ENCODE assay signal across 21 mouse cellular contexts in genomic region chr2:101699284-101699683, GRCm38 (mm10). TPM values are rescaled to one million over a fixed set of nuclear protein-coding genes. Genes with fewer than 3 reads are reported as not detected.
DNase-seq lines count a peak whose midpoint lies in the region; ATAC-seq lines count a peak whose summit lies in the region.
"Had no signal": no experiment of that assay in that cellular context is flagged by ENCODE, and none has a peak within 500 bp of the region (broad histone marks: within the 10 kb centered on the region; RNA-seq: fewer than 3 reads in every experiment).

No protein-coding gene starts in this region.

- ATAC-seq in CD4-positive, CD25-positive, alpha-beta regulatory T cell, adult 4 months = peak; percentile 54
- 0 out of 2 replicates have a peak, but pooled peaks have one; percentile 30 for ATAC-seq in common myeloid progenitor, adult 5-6 weeks (replicated peaks; ENCODE audit: low read depth, poor library complexity, severe bottlenecking)
- ATAC-seq in megakaryocyte, adult 5-6 weeks (ENCODE audit: poor library complexity, severe bottlenecking) = peak; percentile 46; the same call in 1 of the 2 replicates
- no peak for ATAC-seq in hindbrain, embryonic 12.5 days (ENCODE audit: low FRiP score)
- ATAC-seq: forebrain, embryonic 16.5 days; hindbrain, embryonic 16.5 days; Patski had no signal

- no peaks in the 10 kb centered on the region for H3K4me1 ChIP-seq in hindbrain, embryonic 12.5 days
- H3K4me1 ChIP-seq: forebrain, embryonic 12.5 days; heart, embryonic 12.5 days had no signal

- peaks cover 45% of the 10 kb centered on the region for H3K36me3 ChIP-seq in hindbrain, embryonic 12.5 days

- H3K9me3 ChIP-seq in hindbrain, embryonic 12.5 days (replicated peaks) = no peaks in the 10 kb centered on the region
- H3K9me3 ChIP-seq: embryonic facial prominence, embryonic 13.5 days; forebrain, embryonic 12.5 days; heart, embryonic 12.5 days had no signal

- H3K27ac ChIP-seq in hindbrain, embryonic 12.5 days = no peak overlapping the region
- H3K27ac ChIP-seq: embryonic facial prominence, embryonic 13.5 days; forebrain, embryonic 12.5 days had no signal

- no peak overlapping the region for H3K4me3 ChIP-seq in hindbrain, embryonic 12.5 days
- H3K4me3 ChIP-seq: embryonic facial prominence, embryonic 13.5 days; forebrain, embryonic 12.5 days; heart, embryonic 12.5 days had no signal

- no peak overlapping the region for H3K4me2 ChIP-seq in hindbrain, embryonic 12.5 days (replicated peaks)
- H3K4me2 ChIP-seq: embryonic facial prominence, embryonic 13.5 days; forebrain, embryonic 12.5 days; heart, embryonic 12.5 days had no signal

- WGBS in hindbrain, embryonic 12.5 days = 92% methylated on average over 4 of the region's 4 CpGs

- peak; percentile 14 for DNase-seq in 416B (ENCODE audit: low read depth)
- no peak for DNase-seq in heart, postnatal 4 days
- no peak for DNase-seq in right cerebral cortex, adult 18-20 months
- DNase-seq: adrenal gland, adult 2 months; adrenal gland, postnatal 36 days; cerebellum, adult 11 months; cerebellum, adult 8-10 months; cerebellum, postnatal 25 days; gastrocnemius, postnatal 14 days had no signal

- H3K9ac ChIP-seq in hindbrain, embryonic 12.5 days = no peak overlapping the region
- H3K9ac ChIP-seq: embryonic facial prominence, embryonic 13.5 days; forebrain, embryonic 12.5 days; heart, embryonic 12.5 days had no signal

- no peaks in the 10 kb centered on the region for H3K27me3 ChIP-seq in hindbrain, embryonic 12.5 days
- H3K27me3 ChIP-seq: embryonic facial prominence, embryonic 13.5 days; forebrain, embryonic 12.5 days; heart, embryonic 12.5 days; Patski had no signal

RNA-seq across cellular contexts. Expression of gene Traf6, which starts 21.1 kb away (rescaled TPM):
- 10 to 100 TPM; 13.2 to 15.5 TPM for polyA plus RNA-seq in CD4-positive, CD25-positive, alpha-beta regulatory T cell, adult 4 months (2017; shearing (Covaris generic))
- total RNA-seq in common myeloid progenitor, adult 5-6 weeks (2017) = 17.6 and 21.4 TPM in 2 replicates
- total RNA-seq in megakaryocyte, adult 5-6 weeks (2015) = 27.7 and 30.2 TPM in 2 replicates
- 14.6 and 19.4 TPM in 2 replicates for total RNA-seq in megakaryocyte, adult 5-6 weeks (2017)
- 14.0 and 15.8 TPM in 2 replicates for polyA plus RNA-seq in hindbrain, embryonic 12.5 days (2016; fragmentation: Nextera tagmentation; extraction: Ambion mirVana)
- 10 to 100 TPM; 14.3 to 15.0 TPM for total RNA-seq in heart, postnatal 4 days (2021)

RNA-seq across cellular contexts. Expression of gene B230118H07Rik, which starts 50.0 kb away (rescaled TPM):
- 1 to 10 TPM in 1 of 2 experiments, under 1 TPM in 1; 0.82 to 3.5 TPM for polyA plus RNA-seq in CD4-positive, CD25-positive, alpha-beta regulatory T cell, adult 4 months (2017; shearing (Covaris generic))
- 86.8 and 98.7 TPM in 2 replicates for total RNA-seq in common myeloid progenitor, adult 5-6 weeks (2017)
- total RNA-seq in megakaryocyte, adult 5-6 weeks (2015) = 21.2 and 22.0 TPM in 2 replicates
- 17.8 and 19.7 TPM in 2 replicates for total RNA-seq in megakaryocyte, adult 5-6 weeks (2017)
- 57.7 and 58.6 TPM in 2 replicates for polyA plus RNA-seq in hindbrain, embryonic 12.5 days (2016; fragmentation: Nextera tagmentation; extraction: Ambion mirVana)
- 10 to 100 TPM; 44.8 to 48.7 TPM for total RNA-seq in heart, postnatal 4 days (2021)

RNA-seq across cellular contexts. Expression of gene Rag1, which starts 50.0 kb away (rescaled TPM):
- not detected for polyA plus RNA-seq in CD4-positive, CD25-positive, alpha-beta regulatory T cell, adult 4 months (2017; shearing (Covaris generic))
- total RNA-seq in common myeloid progenitor, adult 5-6 weeks (2017) = 0.14 TPM in 1 of 2 replicates, not detected in the other
- total RNA-seq in megakaryocyte, adult 5-6 weeks (2015) = 0.05 TPM in 1 of 2 replicates, not detected in the other
- total RNA-seq in megakaryocyte, adult 5-6 weeks (2017) = 0.04 and 0.77 TPM in 2 replicates
- polyA plus RNA-seq in hindbrain, embryonic 12.5 days (2016; fragmentation: Nextera tagmentation; extraction: Ambion mirVana) = 0.80 and 0.82 TPM in 2 replicates
- under 1 TPM; 0.09 to 0.41 TPM for total RNA-seq in heart, postnatal 4 days (2021)
- total RNA-seq: adrenal gland, postnatal 36 days; heart, postnatal 25 days had no signal
- polyA plus RNA-seq: adrenal gland, adult 2 months; heart, embryonic 12.5 days; intestine, embryonic 14.5 days; Patski had no signal
